Mouse (Mus musculus) bone marrow macrophage, adult 2 months (primary cell): Measurements from ENCODE around the gene Zfp800.

ENCODE experiments used
- CTCF ChIP-seq: IDR thresholded peaks from 2 replicates; pipeline ENCODE4 v1.5.1; 2012; ENCODE audit warnings: low read depth, mild to moderate bottlenecking, low read length, moderate library complexity
- POLR2A ChIP-seq: IDR thresholded peaks from 2 replicates; pipeline ENCODE4 v1.6.1; 2012; ENCODE audit warnings: mild to moderate bottlenecking, low read depth, low read length, borderline replicate concordance

DNA sequence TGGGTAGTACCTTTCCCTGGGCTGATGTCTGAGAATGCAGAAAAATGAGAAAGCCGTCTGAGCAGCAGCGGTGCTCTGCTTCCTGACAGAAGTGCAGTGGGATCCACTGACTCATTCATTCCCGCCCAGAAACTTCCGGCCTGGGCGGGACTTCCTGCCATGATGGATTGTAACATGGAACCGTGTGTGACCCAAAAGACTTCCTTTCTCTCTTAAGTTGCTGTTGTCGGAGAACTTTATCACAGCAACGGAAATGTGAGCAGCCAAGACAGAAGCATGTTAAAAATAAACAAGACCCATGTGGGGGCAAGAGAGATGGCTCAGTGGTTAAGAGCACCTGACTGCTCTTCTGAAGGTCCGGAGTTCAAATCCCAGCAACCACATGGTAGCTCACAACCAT is 12.2 kb upstream of the Zfp800 start:
- TF ChIP-seq CTCF, result no peak
- TF ChIP-seq POLR2A, result no peak
